Mouse (Mus musculus): Measurements from ENCODE around the gene Htatip2. TPM values are rescaled to one million over a fixed set of nuclear protein-coding genes. Genes with fewer than 3 reads are reported as not detected.

Gene Htatip2
- total RNA-seq, 2 experiments from 2014 or later: 14.2 to 19.9 TPM

DNA sequence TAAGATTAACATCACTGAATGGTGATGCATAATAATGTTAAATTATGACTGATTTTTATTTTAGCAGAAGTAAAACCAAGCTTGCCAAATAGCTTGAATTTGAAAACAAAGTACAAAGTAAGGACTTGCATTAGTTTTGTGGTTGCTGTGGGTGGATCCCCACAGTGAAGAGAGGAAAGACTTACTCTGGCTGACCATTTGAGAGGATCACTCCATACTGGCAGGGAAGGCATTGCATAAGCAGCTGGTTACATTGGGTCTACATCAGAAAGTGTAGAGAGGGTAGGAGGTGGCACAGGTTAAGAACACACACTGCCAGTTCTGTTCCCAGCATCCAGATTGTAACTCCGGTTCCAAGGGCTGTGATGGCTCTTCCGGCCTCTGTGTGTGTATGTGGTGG, 24.1 kb downstream of the Htatip2 start:
- ATAC-seq (replicated peaks; ENCODE audit: poor library complexity, severe bottlenecking): peak; percentile 59

DNA sequence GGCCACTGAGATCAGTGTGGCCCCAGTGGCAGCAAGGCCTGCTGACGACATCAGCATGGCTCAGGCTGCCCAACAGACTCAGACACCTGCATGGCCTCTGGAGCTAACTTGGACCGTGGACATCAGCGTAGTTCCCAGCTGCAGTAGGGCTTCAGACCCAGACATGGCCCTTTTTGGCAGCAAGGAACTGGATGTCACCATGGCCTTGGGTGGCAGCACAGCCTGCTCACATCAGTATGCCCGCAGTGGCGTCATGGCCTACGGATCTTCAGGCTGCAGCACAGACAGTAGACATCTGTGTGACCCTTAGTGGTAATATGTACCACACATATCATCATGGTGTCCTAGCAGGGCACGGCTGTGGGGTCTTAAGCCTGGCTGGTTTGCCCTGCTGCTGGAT, 26.2 kb downstream of the Htatip2 start:
- no peak for ATAC-seq (replicated peaks; ENCODE audit: poor library complexity, severe bottlenecking)

- ATAC-seq (replicated peaks; ENCODE audit: poor library complexity, severe bottlenecking): peak; percentile 40
Observed at GRCm38 (mm10) chr7:49786618-49787382, 27.9 kb downstream of the Htatip2 start.

DNA sequence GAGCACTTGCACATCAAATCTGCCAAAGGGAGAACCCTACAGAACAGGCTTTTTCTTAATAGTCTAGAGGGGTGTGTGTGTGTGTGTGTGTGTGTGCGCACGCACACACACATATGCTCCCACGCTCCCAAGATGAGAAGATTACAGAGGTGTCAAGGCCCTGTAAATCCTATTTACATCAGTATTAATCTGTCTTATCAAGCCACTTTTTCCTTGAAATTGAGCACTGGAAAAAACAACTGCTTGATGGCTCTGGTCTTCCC, 28.4 kb downstream of the Htatip2 start:
- ATAC-seq (replicated peaks; ENCODE audit: poor library complexity, severe bottlenecking): no peak

DNA sequence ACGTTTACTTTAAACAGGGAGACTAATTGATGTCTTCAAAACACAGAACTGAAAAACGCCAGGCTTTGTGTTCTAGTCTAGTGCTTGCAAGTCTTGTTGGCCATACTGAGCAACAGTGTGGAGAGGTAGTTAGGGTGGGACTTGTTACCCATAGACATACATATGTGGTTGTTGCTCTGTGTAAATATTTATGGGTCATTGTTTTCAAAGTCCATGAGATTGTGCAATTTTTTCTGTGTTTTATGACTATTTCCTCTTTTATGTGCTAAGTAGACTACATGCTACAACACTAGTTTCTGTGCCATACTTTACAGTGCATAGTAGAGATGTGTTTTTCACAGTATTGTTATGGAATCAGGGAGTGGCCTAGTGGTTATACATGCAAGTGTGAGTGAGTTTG, 35.4 kb downstream of the Htatip2 start:
- ATAC-seq (replicated peaks; ENCODE audit: poor library complexity, severe bottlenecking): peak; percentile 83

GRCm38 (mm10) chr7:49797171-49797570, 38.3 kb downstream of the Htatip2 start:
- no peak for ATAC-seq (replicated peaks; ENCODE audit: poor library complexity, severe bottlenecking)

DNA sequence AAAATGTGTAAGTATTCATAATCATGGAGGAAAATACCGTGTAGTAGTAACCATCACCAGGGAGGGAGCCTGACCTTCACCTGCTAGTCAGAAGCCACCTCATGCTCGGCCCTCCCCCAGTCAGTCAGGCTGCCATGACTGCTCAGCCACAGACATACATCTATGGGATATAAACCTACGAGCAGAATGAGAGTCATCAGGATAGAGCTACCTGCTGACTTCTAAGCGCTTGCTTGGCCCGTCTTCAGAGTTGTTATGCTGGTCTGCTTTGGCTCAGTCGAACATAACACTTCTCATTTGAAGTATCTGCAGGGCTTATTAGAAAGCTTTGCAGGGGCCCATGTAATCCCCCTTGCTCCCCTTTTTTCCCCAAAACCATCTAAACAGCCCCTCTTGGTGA, 44.6 kb downstream of the Htatip2 start:
- ATAC-seq (replicated peaks; ENCODE audit: poor library complexity, severe bottlenecking): no peak

GRCm38 (mm10) chr7:49804638-49805165, 45.8 kb downstream of the Htatip2 start:
- ATAC-seq (replicated peaks; ENCODE audit: poor library complexity, severe bottlenecking): no peak

DNA sequence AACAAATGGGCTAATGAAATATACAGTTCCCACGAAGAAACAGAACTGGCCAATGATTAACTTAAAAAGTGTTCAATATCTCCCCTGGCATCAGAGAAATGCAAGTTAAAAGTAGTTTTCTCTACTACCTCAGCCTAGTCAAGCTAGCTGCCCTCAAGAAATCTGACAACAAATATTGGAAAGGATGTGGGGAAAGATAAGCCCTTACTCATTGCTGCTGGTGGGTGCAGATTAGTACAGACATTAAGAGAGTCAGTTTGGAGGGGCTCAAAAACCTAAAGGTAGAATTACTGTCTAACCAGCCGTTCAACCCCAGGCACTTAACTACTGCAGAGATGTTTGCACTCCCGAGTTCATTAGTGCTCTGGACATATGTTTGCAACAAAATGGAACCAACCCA, 46.7 kb downstream of the Htatip2 start:
- no peak for ATAC-seq (replicated peaks; ENCODE audit: poor library complexity, severe bottlenecking)

GRCm38 (mm10) chr7:49807093-49807682, 48.3 kb downstream of the Htatip2 start:
- no peak for ATAC-seq (replicated peaks; ENCODE audit: poor library complexity, severe bottlenecking)

GRCm38 (mm10) chr7:49807846-49808622, 49.1 kb downstream of the Htatip2 start:
- no peak for ATAC-seq (replicated peaks; ENCODE audit: poor library complexity, severe bottlenecking)

DNA sequence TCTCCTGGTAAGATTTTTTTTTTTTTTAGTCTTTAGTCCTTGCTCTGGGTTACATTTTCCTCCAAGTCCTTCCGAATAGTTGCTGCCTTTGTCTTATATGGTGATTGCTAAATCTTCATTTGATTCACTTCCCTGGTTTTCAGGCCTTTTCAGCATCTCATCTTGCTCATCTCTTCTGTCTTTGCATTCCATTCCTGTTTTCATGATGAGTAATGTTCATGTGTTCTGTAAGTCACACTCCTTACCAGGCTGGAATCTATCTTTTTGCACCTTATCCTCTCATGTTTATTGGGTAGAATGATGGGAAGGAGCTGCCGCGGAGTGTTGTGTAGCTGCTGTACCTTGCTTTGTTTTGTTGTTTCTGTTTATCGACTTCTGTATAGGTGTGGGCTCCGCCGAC, 50.2 kb downstream of the Htatip2 start:
- no peak for ATAC-seq (replicated peaks; ENCODE audit: poor library complexity, severe bottlenecking)

- no peak for ATAC-seq (replicated peaks; ENCODE audit: poor library complexity, severe bottlenecking)
Observed at GRCm38 (mm10) chr7:49809562-49809961, 50.6 kb downstream of the Htatip2 start.

DNA sequence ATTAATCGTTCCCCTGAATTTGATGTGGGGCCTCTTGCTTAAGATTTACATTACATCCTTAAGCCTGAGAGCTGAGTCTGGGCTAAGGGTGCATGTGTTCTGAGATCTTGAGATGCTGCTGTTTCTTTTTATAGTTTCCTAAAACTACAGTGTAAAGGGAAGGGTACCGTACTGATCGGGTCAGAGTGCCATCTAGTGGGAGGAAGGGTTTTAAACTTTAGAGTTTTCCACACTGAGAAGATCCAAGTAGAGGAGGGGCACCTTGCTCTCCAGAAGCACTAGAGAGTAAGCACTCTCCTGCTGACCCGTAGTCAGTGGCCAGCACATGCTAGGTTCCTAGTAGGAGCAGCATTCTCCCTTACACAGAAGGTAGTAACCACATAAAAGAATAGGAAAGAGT, 52.4 kb downstream of the Htatip2 start:
- 0 out of 2 replicates have a peak, but pooled peaks have one; percentile 30 for ATAC-seq (replicated peaks; ENCODE audit: poor library complexity, severe bottlenecking)

GRCm38 (mm10) chr7:49819393-49819792, 60.5 kb downstream of the Htatip2 start:
- no peak for ATAC-seq (replicated peaks; ENCODE audit: poor library complexity, severe bottlenecking)

DNA sequence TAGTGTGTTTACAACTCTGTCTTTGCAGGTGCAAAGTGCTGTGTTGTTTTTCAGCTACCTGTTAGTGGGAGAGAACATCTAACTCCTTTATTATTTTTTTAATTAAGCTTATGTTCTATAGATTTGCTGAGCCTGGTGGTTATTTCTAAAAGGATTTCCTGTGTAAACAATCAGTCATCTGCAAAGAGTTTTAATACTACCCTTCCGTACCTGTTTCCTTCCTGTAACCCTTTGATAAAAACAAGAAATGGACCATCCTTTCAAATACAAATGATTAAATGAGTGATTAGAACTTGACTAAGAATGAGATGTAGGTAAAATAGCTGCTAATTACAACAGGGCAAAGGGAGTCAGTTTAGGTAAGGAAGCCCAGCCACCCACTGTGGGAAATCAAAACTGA, 62.5 kb downstream of the Htatip2 start:
- ATAC-seq (replicated peaks; ENCODE audit: poor library complexity, severe bottlenecking): no peak

GRCm38 (mm10) chr7:49822028-49822427, 63.1 kb downstream of the Htatip2 start:
- no peak for ATAC-seq (replicated peaks; ENCODE audit: poor library complexity, severe bottlenecking)
